Mouse (Mus musculus) macrophage (primary cell): ENCODE results near the gene Ces2h. TPM values are rescaled to one million over a fixed set of nuclear protein-coding genes. Genes with fewer than 3 reads are reported as not detected.

Experiments used
- H3K27ac ChIP-seq: fragments of 350-480 bp; formaldehyde crosslinking; 2 replicates; pipeline ENCODE4 v1.9.0; 2021
- H3K36me3 ChIP-seq: fragments of 350-480 bp; formaldehyde crosslinking; 2 replicates; pipeline ENCODE4 v1.9.0; 2021; ENCODE audit errors: inconsistent target
- H3K4me3 ChIP-seq: fragments of 350-480 bp; formaldehyde crosslinking; 2 replicates; pipeline ENCODE4 v1.9.0; 2021; ENCODE audit errors: inconsistent target
- H3K79me2 ChIP-seq: fragments of 350-480 bp; formaldehyde crosslinking; 2 replicates; pipeline ENCODE4 v1.9.0; 2021; ENCODE audit errors: inconsistent target
- WGBS: methylation state at CpG from one replicate; pipeline ENCODE4 v1.1.7; 2026; ENCODE audit warnings: inconsistent platforms; ENCODE audit not compliant: missing documents; 5-methylcytosine and 5-hydroxymethylcytosine counted together
- polyA plus RNA-seq: library from polyadenylated mRNA; stranded (reverse); fragments of 250-400 nt; gene quantifications from 3 replicates; pipeline ENCODE4 v1.2.4, GENCODE M21; 2018; ENCODE audit warnings: inconsistent platforms
- total RNA-seq, 78 experiments: library from RNA; depleted of rRNA; stranded (reverse); fragments of 250-400 nt; gene quantifications; 1 replicate in 9 of 78; 2 replicates in 24 of 78; 3 replicates in 43 of 78; 4 replicates in 2 of 78; pipeline ENCODE4 v1.2.4; 2018; ENCODE audit warnings: inconsistent platforms in 56 of 78

Ces2h gene
- total RNA-seq (2018; cell fraction: chromatin; rRNA removed): not detected
- not detected for total RNA-seq (2018; cell fraction: cytosol; rRNA removed)
- not detected for total RNA-seq (2018; cell fraction: nucleus; rRNA removed)
- polyA plus RNA-seq: not detected in 3 replicates

DNA sequence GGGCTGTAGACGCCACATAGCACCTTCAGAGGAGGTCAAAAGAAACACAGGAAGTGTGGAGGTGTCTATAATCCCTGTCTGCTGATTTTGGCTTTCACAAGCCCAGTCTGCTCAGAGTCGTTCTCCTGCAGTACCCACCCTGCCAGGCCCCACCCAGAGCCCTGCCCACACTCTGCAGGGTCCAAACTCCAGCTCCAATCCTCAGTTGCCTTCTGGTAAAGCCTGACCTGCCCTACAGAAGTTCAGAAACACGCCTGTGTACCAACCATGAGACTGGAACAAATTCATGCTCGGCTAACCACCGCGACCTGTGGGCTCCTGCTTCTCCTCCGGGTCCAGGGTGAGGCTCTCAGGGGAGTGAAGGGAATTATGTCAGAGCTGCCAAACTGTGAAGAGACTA, at the start of gene Ces2h:
TSS of gene Ces2h (plus strand) at position 268 of the 400 bp plus-strand sequence.
- no peak within 1 kb of the TSS for H3K4me3 ChIP-seq
- H3K79me2 ChIP-seq: no peaks in the 10 kb centered on the region
- WGBS: 84% methylated on average over 7 of the region's 7 CpGs
- no peak within 1 kb of the TSS for H3K27ac ChIP-seq
- H3K36me3 ChIP-seq: no peaks in the 10 kb centered on the region

DNA sequence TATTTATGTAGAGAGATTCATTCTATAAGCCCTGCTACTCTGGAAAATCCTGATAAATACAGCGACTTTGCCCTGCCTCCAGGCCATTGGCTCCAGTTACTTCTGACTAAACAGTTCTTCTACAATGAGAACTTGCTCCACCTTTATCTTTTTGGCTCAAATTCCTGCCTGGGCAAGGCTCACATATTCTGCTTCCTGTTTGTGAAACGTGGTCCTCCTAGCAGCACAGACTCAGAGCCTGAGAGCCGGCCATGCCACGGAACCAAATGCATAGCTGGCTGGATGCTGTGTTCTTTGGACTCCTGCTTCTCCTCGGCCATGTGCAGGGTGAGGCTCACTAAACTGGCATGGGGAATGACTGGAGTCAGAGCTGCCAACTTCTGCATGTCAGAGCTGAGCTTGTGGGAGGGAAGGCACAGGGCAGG, 39.1 kb upstream of the Ces2h start, which contains the start of gene Ces2g:
TSS of gene Ces2g (plus strand) at position 182 of the 425 bp plus-strand sequence.
- WGBS: 16% methylated on average over 5 of the region's 5 CpGs
- Histone ChIP-seq H3K36me3 (no peaks in the 10 kb centered on the region), H3K79me2 (no peaks in the 10 kb centered on the region), H3K27ac (no peak within 1 kb of the TSS), H3K4me3 (no peak within 1 kb of the TSS)

DNA sequence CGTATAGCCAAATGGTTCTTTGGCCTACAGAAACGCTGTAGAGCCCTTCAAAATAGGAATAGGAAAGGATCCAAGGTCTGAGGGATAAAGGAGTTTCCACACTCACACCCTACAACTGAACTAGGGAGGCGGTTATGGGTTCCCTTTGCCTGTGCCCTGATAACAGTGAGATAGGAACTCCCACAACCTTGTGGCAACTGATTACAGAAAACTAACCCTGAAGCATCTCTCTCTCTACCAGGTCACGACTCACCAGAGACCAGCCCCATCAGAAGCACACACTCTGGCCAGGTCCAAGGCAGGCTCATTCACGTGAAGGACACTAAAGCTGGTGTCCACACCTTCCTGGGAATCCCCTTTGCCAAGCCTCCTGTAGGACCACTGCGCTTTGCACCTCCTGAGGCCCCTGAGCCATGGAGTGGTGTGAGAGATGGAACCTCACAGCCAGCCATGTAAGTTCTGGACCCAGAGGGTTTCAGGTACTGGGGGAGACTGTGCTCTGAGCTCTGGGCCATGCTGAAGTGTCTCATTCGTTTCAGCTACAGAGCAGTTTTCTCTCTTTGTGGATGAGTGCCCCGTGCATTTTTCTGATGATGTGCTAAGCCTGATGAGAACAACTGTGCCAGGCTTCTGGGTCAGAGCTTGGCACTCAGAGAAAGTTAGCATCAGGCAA, 38.3 kb upstream of the Ces2h start:
- no peaks in the 10 kb centered on the region for H3K79me2 ChIP-seq
- no peaks in the 10 kb centered on the region for H3K36me3 ChIP-seq
- WGBS: 82% methylated on average over 7 of the region's 8 CpGs
- no peak overlapping the region for H3K4me3 ChIP-seq
- H3K27ac ChIP-seq: no peak overlapping the region

DNA sequence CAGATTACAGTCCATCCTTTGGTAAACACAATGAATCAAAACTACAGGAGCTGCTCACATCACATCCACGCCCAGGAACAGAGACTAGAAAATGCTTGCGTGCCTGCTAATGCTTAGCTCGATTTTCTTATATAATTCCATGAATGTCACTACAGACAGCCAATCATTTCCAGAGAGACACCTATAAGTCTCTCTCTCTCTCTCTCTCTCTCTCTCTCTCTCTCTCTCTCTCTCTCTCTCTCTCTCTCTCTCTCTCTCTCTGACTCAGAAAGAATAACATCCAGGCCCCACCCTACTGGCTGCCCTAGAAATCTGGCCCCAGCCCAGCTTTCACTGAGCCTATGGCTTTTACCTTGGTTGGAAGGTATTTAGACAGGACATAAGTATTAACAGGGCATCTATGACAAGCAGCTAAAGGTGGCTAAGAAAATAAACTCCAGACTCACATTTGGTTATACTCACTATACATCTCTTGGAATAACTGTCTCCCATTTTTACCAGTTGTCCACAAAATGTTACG, 37.2 kb upstream of the Ces2h start:
- Histone ChIP-seq H3K36me3 (no peaks in the 10 kb centered on the region), H3K27ac (no peak overlapping the region), H3K4me3 (no peak overlapping the region), H3K79me2 (no peaks in the 10 kb centered on the region)
- WGBS: 87% methylated on average over 4 of the region's 4 CpGs

DNA sequence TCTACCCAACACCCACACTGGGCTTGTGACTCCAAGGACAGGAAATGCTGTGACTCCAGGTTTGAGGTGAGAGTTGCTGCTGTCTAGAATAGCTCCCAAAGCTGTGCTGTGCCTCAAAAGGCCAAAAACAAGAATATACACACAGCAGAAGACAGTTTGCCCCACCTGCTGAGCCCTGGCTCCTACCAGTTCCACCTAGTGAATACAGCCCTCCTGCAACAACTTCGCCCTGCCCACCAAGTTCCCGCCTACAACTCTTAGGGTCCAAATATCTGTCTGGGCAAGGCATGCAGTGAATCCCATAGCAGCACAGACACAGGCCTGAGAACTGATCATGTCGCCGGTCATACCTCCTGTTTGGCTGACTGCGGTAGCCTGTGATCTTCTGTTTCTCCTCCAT, 16.5 kb upstream of the Ces2h start:
- Histone ChIP-seq H3K4me3 (no peak overlapping the region), H3K27ac (no peak overlapping the region), H3K36me3 (no peaks in the 10 kb centered on the region), H3K79me2 (no peaks in the 10 kb centered on the region)
- WGBS: 96% methylated on average over 5 of the region's 5 CpGs

DNA sequence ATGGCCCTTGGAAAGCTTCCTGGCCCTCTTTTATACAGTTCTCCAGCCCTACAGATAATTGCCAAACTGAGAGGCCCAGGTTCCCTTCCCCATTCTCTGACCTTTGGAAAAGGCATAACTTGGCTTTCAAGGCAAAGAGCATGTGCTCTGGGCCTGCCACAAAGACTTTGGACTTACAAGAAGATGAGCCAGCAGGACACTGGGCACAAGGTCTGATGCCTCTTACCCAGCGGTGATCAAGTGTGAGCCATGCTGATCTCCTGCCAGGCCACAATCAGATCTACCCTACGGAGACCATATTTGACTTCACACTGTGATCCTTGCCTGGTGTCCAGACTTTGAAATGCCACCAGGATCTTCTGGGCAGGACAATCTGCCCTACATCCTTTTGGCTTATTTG, 15.7 kb upstream of the Ces2h start:
- Histone ChIP-seq H3K27ac (no peak overlapping the region), H3K79me2 (no peaks in the 10 kb centered on the region), H3K36me3 (no peaks in the 10 kb centered on the region), H3K4me3 (no peak overlapping the region)
- 88% methylated on average over 2 of the region's 2 CpGs for WGBS

DNA sequence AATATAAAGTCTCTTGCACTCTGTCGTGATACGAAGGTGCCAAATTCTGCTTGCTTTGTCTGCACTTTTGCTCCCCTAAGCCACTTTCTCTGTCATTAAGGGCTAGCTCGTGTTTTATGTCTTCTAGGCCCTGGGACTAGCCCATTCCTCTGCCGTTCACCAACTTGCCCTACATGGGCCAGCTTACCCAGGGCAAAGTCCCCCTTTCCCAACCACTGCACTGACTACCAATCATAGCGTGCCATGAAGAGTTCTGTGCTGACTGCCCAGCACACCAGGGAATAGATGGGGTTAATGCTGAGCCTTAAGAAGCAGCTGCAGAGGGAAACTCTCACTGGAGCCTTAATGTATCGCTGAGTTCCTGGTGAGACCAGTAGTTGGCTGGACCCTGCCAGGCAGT, 2.5 kb upstream of the Ces2h start:
- no peaks in the 10 kb centered on the region for H3K79me2 ChIP-seq
- H3K4me3 ChIP-seq: no peak overlapping the region
- WGBS: 89% methylated on average over 6 of the region's 6 CpGs
- no peak overlapping the region for H3K27ac ChIP-seq
- H3K36me3 ChIP-seq: no peaks in the 10 kb centered on the region

DNA sequence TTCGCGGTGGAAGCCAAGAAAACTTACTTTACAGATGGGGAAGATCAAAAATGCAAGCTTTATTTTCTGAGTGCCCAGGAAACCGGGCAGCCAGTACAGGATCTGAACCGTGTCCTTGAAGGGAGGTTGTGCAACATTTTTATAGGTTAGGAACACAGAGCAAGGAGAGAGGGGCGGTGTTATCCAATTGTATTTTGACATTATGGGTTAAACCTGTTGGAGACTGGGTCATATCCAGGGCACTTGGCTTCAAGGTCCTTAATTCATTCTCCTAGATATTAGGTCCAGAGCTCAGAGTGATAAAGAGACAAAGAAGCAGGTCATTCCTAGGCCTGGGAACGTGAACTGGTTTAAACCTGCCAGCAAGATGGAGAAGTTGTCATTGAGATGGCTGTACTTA, 1.5 kb upstream of the Ces2h start:
- Histone ChIP-seq H3K36me3 (no peaks in the 10 kb centered on the region), H3K27ac (no peak overlapping the region), H3K79me2 (no peaks in the 10 kb centered on the region), H3K4me3 (no peak overlapping the region)
- 83% methylated on average over 6 of the region's 6 CpGs for WGBS

DNA sequence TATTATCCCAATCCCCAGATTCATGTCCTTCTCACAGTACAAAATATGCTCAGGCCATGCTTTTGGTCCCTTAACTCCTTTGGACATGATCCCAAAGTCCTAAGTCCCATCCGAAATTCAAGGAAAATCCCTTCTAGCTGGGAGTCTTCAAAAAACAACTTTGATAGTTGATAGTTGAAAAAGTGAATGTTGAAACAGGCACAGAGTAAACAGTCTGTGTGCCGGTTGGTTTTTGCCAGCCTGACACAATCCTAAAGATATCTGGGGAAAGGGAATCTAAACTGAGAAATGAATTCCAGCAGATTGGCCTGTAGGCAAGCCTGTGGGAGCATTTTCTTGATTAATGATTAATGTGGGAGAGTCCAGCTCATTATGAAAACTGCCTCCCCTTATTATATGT, 9.3 kb downstream of the Ces2h start:
- H3K27ac ChIP-seq: no peak overlapping the region
- no peak overlapping the region for H3K4me3 ChIP-seq
- WGBS: 86% methylated on average over 2 of the region's 2 CpGs

DNA sequence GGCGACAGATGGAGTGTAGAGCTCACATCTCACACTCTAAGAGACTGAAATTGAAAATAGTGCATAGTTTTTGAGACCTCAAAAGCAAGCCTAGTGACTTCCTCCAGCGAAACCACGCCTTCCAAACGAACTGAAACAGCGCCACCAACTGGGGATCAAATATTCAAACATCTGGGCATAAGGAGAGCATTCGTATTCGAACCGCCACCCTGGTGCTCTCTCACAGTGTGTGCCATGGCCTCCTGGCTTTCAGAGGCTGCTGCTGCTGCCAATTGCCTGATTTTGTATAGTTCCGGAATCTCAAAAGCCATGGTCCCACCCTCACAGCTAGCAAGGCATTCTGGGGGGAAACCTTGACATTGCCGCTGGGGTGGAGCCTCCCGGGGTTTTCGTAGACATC, 10.5 kb downstream of the Ces2h start:
- Histone ChIP-seq H3K36me3 (no peaks in the 10 kb centered on the region), H3K27ac (no peak overlapping the region), H3K4me3 (no peak overlapping the region), H3K79me2 (no peaks in the 10 kb centered on the region)
- WGBS: 82% methylated on average over 12 of the region's 12 CpGs

More for the DNA sequence above, 9.3 kb downstream of the Ces2h start:
- no peaks in the 10 kb centered on the region for H3K36me3 ChIP-seq
- no peaks in the 10 kb centered on the region for H3K79me2 ChIP-seq

DNA sequence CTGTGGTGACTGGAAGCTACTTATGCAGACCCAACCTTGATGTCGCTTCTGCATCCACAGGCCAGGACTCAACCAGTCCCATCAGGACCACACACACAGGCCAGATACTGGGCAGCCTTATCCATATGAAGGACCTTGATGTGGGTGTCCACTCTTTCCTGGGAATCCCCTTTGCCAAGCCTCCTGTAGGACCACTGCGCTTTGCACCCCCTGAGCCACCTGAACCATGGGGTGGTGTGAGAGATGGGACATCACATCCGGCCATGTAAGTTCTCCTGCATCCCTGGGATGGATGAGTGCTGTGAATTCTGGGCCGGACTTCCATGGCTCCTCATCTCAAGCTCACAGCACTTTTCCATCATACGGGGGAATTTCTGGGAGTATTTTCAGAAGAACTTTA, 13.7 kb downstream of the Ces2h start:
- Histone ChIP-seq H3K4me3 (no peak overlapping the region), H3K27ac (no peak overlapping the region), H3K79me2 (no peaks in the 10 kb centered on the region), H3K36me3 (no peaks in the 10 kb centered on the region)
- 80% methylated on average over 5 of the region's 5 CpGs for WGBS

DNA sequence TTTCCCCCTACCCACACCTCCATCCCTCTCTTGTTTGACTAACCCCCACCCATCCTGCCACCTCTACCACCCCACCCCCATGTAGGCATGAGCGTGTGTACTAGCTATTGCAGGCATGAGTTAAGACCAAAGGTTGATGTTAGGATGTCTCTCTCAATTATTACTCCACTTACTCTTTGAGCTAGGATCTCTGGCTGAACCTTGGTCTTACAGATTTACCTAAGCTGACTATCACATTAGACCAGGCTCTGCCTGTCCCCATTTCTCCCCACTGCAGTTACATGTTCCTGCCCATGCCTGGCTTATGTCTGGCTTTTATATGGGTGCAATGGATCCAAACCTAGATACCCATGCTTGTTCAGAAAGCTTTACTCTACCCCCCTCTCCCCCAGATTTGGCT, 21.3 kb downstream of the Ces2h start:
- Histone ChIP-seq H3K27ac (no peak overlapping the region), H3K4me3 (no peak overlapping the region), H3K79me2 (no peaks in the 10 kb centered on the region), H3K36me3 (no peaks in the 10 kb centered on the region)
- whole genome bisulfite sequencing: 75% methylated on average over 1 of the region's 1 CpGs

DNA sequence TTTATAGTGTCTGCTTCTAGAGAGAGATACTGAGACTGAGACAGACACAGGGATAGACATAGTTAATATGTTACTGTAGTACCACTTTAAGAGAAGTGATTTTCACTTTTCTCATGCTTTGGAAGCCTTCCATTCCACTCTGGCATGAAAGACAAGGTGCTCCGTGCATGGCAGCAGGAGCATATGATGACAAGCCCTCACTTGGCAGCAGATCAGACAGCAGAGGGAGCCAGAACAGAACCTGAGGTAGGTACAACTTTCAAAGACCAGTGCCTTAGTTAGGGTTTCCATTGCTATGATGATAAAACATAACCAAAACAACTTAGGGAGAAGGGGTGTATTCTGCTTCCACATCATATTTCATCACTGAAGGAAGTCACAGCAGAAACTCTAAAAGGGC, 22.4 kb downstream of the Ces2h start:
- no peaks in the 10 kb centered on the region for H3K36me3 ChIP-seq
- no peak overlapping the region for H3K4me3 ChIP-seq
- H3K79me2 ChIP-seq: no peaks in the 10 kb centered on the region
- 47% methylated on average over 1 of the region's 1 CpGs for WGBS
- H3K27ac ChIP-seq: no peak overlapping the region

DNA sequence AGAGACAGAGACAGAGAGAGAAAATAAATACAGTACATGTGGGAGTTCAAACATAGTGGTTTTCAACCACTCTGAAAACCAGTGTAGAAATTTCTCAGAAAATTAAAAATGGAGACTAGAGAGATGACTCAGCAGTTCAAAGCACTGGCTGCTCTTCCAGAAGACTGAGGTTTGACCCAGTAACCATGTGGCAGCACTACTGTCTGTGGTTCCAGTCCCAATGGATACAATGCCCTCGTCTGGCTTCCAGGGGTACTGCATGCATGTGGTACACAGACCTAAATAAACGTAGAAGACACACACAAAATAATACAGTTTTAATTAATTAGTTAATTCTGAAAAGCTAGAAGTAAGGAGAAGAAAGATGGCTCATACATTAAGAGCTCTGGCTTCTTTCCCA, 24.4 kb downstream of the Ces2h start:
- whole genome bisulfite sequencing: 64% methylated on average over 2 of the region's 2 CpGs

DNA sequence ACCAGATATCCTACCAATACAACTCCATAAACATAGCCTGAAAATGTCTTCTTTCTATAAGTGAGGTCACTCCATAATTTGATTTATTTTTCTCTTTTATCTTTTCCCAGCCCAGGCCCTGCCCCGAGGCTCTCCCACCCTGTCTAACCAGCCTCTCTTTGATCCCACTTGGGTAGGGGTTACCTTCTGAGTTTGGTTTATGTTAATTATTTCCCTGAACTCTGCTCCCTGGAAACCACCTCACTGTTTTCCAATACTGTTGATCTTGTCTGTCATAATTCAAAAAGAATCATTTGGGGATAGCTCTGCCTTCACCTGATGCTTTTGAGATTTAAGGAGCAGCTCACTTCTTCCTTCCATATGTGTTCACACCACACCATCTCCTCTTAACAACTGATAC, 42.9 kb downstream of the Ces2h start:
- WGBS: 82% methylated on average over 1 of the region's 1 CpGs
- no peaks in the 10 kb centered on the region for H3K36me3 ChIP-seq
- H3K79me2 ChIP-seq: no peaks in the 10 kb centered on the region
- no peak overlapping the region for H3K4me3 ChIP-seq
- H3K27ac ChIP-seq: no peak overlapping the region

More for the DNA sequence above, 24.4 kb downstream of the Ces2h start:
- Histone ChIP-seq H3K27ac (no peak overlapping the region), H3K79me2 (no peaks in the 10 kb centered on the region), H3K4me3 (no peak overlapping the region), H3K36me3 (no peaks in the 10 kb centered on the region)
